Mouse (Mus musculus) spleen, adult 2 months (tissue): Measurements from ENCODE around the gene Slco3a1.

Source experiments
- CTCF ChIP-seq: fragments of 200-500 bp; IDR thresholded peaks from 2 replicates; pipeline ENCODE4 v1.5.1; 2011; ENCODE audit warnings: mild to moderate bottlenecking, inconsistent platforms; ENCODE audit not compliant: insufficient read depth, insufficient read length, insufficient replicate concordance; ENCODE audit errors: extremely low read depth
- POLR2A ChIP-seq: fragments of 200-500 bp; IDR thresholded peaks from 2 replicates; pipeline ENCODE4 v1.6.1; 2011; ENCODE audit warnings: low read depth, low read length, inconsistent platforms

DNA sequence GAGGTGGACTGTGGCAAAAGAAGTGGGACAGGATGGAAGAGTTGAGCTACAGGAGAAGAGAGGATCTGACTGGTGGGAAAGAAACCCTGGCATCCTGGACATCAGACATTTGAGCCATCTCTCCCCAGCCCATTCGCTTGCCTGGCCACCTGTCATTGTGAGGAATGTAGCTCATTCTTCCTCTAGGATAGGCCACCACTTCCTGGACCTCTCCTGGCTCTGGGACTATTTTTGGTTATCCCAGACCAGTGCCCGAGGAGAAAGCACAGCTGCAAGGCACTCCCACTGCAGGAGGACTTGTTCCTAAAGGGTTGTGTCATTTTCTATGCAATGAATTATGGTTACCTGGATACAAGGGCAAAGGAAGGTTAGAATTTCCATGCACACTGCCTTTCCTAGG lies 103.5 kb downstream of the Slco3a1 start:
- no peak for TF ChIP-seq CTCF
- no peak for TF ChIP-seq POLR2A
